Mouse (Mus musculus): ENCODE measurements at regions not wholly inside any gene's neighbourhood (a gene's known extent, or its start where the extent isn't known, plus 50 kb on each side); places are given as distances from the start of the nearest gene placed in this dataset.
A peak's percentile ranks its signal among the peaks of the same experiment; 100 is the strongest.

DNA sequence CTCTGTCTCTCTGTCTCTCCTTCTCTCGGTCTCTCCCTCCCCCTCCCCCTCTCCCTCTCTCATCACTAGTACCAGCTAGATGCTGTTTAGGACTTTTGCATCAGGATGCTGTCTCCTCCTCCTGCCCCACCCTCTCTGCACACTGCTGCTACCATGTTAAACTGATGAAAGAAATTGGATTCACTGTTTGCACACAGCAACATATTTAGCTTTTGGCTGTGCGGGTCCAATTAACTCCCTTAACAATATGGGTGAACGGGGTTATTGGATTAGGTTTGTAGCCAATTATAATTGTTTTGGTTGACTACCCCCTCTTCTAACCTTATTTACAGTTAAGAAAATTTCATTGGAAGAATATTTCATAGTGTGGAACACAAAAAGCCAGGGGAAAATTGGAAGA lies 424.0 kb upstream of the Sorcs1 start:
- no peak for DNase-seq (ENCODE audit: low spot score)

DNA sequence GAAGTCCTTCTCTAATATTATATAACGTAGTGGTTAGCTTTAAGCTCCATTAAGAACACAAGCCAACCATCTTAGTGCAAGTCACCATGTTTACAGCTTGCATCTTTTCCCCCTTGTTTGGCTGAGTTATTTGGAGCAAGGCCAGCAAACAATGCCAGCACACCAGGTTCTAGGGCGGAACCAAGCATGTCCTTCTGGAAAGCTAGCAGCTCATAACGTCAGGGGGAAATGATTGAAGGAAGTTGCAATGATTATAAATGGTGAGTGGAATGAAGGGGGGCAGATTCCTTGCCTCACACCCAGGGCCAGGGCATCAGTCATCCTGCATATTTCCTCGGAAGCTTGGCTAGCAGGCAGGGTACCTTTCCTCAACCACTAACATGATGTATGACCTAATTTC lies 396.3 kb upstream of the Sorcs1 start:
- no peak for DNase-seq (ENCODE audit: low spot score)

DNA sequence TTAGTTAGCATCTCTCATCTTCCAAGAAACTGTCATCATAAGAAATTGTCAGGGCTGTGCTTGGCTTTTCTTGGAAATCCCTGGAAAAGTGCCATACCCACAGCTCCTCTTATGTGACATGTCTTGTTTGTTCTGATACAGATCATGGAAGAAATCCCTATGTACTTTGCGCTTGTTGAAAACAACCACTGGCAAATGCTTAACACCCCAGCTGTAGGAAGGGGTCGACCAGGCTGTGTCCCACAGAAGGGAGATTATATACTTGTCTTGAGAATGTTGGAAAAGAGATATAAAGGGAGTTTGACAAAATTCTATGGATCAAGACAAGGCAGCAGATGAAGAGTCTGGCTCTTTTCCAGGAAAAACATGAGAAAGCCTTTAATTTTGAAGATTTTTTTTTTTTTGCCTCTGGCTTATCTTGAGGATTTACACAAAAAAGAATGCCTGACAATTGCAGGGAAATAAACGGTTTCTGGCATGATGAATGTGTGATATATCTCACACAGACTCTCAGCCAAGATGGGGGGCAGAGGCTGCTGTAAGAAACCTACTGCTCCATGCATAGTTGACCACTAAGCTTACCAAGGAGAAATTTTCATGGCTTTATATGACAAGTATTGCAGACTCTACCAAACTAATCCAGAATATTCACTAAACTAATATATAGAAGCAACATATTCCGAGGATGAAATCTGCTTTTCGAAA lies 381.7 kb upstream of the Sorcs1 start:
- peak; percentile 4 for DNase-seq (ENCODE audit: low spot score)

DNA sequence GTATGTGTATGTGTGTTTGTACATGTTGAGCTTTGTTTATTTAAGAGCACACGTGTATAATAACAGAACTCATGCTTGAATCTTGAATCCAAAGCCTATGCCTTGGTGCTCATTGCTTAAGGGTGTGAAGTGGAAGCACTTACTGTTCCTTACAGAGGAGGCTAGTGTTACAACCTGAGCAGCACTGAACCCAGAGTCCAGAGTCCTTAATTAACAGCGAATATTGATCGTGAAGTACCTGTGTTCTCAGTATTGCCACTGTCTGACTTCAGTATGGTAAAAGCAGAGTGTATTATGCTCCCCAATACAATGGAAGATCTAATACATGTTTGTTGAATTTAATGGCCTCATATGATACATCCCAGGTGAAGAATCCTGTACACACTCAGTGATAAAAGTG lies 365.1 kb upstream of the Sorcs1 start:
- no peak for DNase-seq (ENCODE audit: low spot score)

DNA sequence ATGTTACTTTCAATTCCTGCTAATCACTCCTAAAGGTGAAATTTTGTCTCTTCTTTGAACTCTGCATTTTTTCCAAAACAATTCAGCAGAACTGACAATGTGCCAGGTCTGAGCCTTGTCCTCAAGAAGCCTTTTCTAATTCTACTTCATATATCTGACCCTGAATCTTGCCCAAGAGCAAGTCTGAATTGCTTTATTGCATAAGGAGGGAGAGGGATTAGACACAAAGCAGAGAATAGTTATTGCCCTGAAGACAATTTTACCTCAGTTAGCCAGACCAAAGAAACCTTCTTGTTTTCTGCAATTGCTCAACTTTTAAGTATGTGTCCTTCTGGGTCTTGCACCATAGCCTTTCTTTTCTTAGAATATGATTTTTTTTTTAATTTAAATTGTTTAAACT lies 316.0 kb upstream of the Sorcs1 start:
- no peak for DNase-seq (ENCODE audit: low spot score)

DNA sequence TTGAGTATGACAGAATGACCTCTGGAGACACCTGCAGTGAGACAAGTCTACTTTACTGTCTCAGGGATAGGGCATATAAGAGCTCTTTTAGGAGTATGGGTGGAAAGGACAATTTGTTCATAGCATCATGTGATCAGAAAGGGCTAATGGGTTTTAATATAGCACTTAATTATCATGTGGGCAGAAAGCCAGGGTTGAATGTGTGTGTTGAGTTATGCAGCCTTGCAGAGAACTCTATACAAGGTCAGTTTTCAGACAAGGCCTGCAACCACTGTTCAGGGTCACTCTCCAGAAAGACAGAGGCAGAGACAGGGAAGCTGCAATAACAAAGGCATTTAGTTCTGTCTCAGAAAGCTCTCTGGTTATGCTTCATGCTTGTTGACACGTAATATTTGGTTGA lies 292.6 kb upstream of the Sorcs1 start:
- no peak for DNase-seq (ENCODE audit: low spot score)

DNA sequence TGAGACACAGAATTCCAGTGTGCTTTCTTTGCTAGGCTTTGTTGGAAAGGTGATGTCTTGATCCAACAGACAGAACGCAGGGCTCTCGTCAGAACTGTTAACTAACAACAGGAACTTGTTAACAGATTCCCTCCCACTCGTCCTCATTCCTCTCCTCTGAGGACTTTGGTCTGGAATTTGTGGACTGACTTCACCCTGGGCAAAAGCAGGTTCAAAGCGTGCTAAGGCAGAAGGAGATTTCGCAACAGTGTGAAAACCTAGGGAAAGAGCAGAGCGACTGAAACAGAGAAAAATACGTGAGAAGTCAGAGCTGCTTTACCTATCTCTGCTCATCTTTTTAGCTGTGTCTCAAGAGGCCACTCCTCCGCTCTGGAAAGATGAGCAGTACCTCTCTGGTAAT lies 283.5 kb upstream of the Sorcs1 start:
- DNase-seq (ENCODE audit: low spot score) = no peak

DNA sequence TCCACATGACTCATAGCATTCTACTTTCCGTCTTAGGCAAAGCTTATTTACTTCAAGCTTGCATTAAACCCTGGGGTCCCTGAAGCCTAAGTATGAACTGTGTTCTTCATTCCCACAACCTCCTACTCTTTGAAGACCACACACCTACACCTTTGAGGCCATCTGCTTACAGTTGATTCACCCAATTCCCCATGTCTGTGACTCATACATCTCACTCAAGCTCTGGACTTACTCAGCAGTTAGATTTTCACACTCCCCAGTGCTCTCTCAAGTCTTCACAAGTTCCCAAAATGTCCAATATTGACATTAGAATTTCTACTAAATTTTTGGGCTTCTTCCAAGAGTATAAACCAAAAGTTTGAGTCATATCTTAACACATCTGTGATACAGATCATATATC lies 266.6 kb upstream of the Sorcs1 start:
- no peak for DNase-seq (ENCODE audit: low spot score)

DNA sequence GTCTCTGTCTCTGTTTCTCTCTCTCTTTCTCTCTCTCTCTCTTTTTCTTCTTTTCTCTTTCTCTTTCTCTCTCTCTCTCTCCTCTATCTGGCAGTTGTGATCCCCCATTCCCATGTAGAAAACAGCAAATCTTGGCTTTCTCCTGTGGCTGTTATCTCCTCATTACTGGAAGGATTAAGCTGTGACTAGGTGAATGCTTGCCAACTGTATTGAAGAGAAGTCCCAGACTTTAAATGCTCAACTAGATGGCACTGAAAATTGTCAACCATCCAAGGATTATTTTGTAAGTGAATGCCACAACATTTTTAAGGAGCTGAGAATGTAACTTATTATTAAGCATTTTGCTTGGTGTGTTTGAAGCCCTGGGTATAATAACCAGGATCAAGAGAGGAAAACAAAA lies 233.2 kb upstream of the Sorcs1 start:
- DNase-seq (ENCODE audit: low spot score) = no peak

DNA sequence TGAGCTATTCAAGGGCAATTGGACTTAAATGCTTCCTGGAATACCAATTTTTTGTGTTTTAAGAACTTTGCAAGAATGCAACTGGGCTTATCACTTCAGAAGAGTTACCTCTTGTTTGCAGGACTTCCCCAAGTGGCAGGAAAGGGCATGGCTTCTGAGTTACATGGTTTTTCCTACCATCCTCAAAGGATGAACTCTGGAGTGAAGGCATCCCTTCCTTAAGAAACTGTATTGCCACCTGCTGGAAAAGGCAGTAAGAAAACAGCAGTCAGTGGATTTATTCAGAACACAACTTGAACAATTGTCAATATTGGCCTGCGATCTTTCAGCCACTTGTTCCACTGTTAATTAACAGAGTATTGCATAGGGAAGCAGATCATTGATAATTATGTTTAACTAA lies 232.2 kb upstream of the Sorcs1 start:
- no peak for DNase-seq (ENCODE audit: low spot score)

DNA sequence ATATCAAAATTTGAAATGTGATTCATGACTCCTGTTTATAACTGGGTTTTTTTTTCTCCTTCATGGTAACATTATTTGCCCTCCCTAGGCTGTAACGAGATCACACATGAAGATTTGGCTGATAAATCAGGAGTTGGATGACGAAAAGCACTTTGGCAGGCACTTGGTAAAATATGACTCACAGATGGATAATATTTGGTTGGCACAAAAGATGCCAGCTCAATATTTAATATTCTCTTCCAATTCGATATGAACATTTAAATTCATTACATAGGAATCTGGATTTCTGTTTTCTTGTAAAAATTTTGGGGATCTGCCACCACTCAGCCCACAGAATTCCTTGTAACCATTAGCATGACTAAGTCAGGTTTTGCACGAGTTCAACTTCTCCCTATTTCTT lies 230.3 kb upstream of the Sorcs1 start:
- DNase-seq (ENCODE audit: low spot score) = no peak

DNA sequence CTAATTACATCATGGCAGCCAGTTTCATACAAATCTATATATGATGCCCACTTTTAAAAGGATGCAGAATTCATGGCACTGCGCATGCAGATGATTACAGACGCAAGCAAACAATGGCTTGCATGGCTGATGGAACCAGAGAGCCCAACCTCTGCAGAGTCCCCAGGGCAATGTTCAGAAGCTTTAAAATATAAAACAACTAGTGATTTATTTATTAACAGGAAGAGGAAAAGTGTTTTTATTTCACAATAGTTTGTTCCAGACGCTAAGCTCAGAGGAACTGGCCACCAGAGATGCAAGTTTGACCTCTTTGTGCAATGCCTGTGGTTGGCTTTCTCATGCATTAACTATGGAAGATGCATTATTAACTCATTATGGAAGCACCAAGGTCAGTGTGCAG lies 215.3 kb upstream of the Sorcs1 start:
- DNase-seq (ENCODE audit: low spot score) = no peak

DNA sequence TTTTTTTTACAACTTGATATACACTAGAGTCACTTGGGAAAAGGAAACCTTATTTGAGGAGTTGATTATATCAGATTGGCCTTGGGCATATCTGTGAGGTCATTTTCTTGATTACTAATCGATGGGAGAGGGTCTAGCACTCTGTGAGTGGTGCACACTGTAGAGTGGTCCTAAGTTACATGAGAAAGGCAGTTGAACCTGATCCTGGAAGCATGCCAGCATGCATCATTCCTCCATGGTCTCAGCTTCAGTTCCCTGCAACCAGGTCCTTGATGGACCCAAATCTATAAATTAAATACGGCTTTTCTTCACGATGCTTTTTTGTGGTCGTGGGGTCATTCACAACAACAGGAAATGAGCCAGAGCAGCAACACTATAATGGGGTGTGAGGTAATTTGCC lies 194.2 kb upstream of the Sorcs1 start:
- no peak for DNase-seq (ENCODE audit: low spot score)

DNA sequence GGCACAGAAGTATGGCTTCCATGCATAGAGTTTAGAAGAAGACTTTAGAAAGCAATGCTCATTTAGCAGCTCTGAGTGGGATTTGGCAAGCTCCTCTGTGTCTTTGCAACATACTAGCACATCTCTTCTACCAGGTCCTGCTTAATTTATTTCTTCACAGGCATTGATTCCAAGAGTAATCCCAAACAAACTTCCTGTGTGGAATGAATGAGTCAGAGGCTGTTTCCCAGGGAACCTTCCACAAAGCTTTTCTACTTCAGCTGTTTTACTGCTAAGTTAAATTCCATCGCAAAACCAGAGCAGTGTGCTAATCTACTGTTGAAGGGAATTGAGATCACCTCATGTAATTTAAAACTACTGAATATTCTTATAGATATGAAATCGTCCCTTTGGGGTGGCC lies 193.7 kb upstream of the Sorcs1 start:
- no peak for DNase-seq (ENCODE audit: low spot score)

DNA sequence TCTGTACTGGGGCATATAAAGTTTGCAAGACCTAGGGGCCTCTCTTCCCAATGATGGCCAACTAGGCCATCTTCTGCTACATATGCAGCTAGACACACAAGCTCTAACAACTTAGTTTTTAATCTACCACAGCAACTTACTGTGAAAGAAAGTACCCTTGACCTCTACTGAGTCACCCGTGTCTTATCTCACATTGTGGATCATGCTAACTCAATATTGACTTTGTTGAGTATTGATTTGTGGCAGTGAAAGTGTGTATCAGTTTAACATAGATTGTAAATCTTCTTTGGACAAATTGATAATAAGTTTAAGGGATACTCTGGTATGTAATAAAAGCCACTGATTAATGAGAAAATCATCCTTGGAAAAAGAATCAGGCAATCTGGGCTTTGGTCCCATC lies 176.4 kb upstream of the Sorcs1 start:
- no peak for DNase-seq (ENCODE audit: low spot score)

DNA sequence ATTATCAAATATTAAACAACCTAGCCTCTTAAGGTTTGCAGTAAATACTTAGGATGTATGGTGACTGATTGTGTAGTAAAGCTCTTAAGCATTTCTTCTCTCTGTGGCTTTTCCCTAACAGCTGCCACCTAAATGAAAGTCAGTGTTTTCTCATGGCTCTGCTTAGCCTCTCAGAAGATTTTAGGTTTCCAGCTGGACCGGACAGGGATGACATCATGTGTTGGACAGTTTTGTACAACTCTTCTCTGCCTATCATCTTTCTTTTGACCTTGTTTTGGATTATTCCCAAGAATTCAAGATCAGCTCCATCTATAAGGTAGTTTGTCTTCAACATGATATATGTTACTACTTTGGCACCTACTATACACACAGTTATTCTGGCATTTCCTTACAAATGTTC lies 162.1 kb upstream of the Sorcs1 start:
- no peak for DNase-seq (ENCODE audit: low spot score)

Measured in left cerebral cortex, adult 11 months (tissue).